Mouse (Mus musculus) neural tube, embryonic 13.5 days (tissue): ENCODE measurements at regions not wholly inside any gene's neighbourhood (a gene's known extent, or its start where the extent isn't known, plus 50 kb on each side); places are given as distances from the start of the nearest gene placed in this dataset.

Source experiments
- ATAC-seq: fragments of 200-750 bp; cut with Nextera tagmentation; 2 replicates; pipeline ENCODE4 v1.8.0; 2017; ENCODE audit warnings: low read depth, mild to moderate bottlenecking, moderate TSS enrichment, moderate library complexity
- H3K27ac ChIP-seq: fragments of 300-500 bp; sonication (generic); replicated peaks from 2 replicates; pipeline ENCODE4 v1.5.1; 2015; ENCODE audit warnings: moderate library complexity, mild to moderate bottlenecking, inconsistent platforms
- H3K27me3 ChIP-seq: fragments of 300-500 bp; sonication (generic); 2 replicates; pipeline ENCODE4 v1.6.1; 2015; ENCODE audit warnings: mild to moderate bottlenecking, inconsistent platforms
- H3K36me3 ChIP-seq: fragments of 300-500 bp; sonication (generic); 2 replicates; pipeline ENCODE4 v1.6.1; 2015; ENCODE audit warnings: mild to moderate bottlenecking, inconsistent platforms
- H3K4me1 ChIP-seq: fragments of 300-500 bp; sonication (generic); replicated peaks from 2 replicates; pipeline ENCODE4 v1.6.1; 2015; ENCODE audit warnings: inconsistent platforms
- H3K4me2 ChIP-seq: fragments of 300-500 bp; sonication (generic); 2 replicates; pipeline ENCODE4 v1.6.1; 2015; ENCODE audit warnings: inconsistent platforms, mild to moderate bottlenecking, moderate library complexity
- H3K4me3 ChIP-seq: fragments of 300-500 bp; sonication (generic); 2 replicates; pipeline ENCODE4 v1.5.1; 2015; ENCODE audit warnings: mild to moderate bottlenecking, inconsistent platforms
- H3K9ac ChIP-seq: fragments of 300-500 bp; sonication (generic); 2 replicates; pipeline ENCODE4 v1.6.1; 2015; ENCODE audit warnings: moderate library complexity, mild to moderate bottlenecking, inconsistent platforms
- H3K9me3 ChIP-seq: fragments of 300-500 bp; sonication (generic); 2 replicates; pipeline ENCODE4 v1.6.1; 2016; ENCODE audit warnings: inconsistent platforms
- WGBS: fragments of 180-500 bp; shearing (Covaris S2); methylation state at CpG from one replicate; pipeline ENCODE4 v1.1.7; 2015; 5-methylcytosine and 5-hydroxymethylcytosine counted together

- no peak overlapping the region for H3K9ac ChIP-seq
These were observed 168.0 kb downstream of the 3100002H09Rik start for GRCm38 (mm10) chr4:124442491-124443129.

GRCm38 (mm10) chr4:124441737-124442487, 168.7 kb downstream of the 3100002H09Rik start:
- Histone ChIP-seq H3K4me3 (no peak overlapping the region), H3K4me1 (peaks cover 23% of the 10 kb centered on the region), H3K4me2 (no peak overlapping the region), H3K27me3 (peaks cover 92% of the 10 kb centered on the region), H3K9me3 (no peaks in the 10 kb centered on the region), H3K9ac (no peak overlapping the region), H3K27ac (no peak overlapping the region), H3K36me3 (no peaks in the 10 kb centered on the region)
- no peak for ATAC-seq
- WGBS: 15% methylated on average over 15 of the region's 15 CpGs

More at GRCm38 (mm10) chr4:124442491-124443129, 168.0 kb downstream of the 3100002H09Rik start:
- Histone ChIP-seq H3K4me3 (no peak overlapping the region), H3K27ac (no peak overlapping the region), H3K36me3 (no peaks in the 10 kb centered on the region), H3K9me3 (no peaks in the 10 kb centered on the region), H3K4me2 (no peak overlapping the region), H3K27me3 (peaks cover 90% of the 10 kb centered on the region), H3K4me1 (peaks cover 23% of the 10 kb centered on the region)
- 14% methylated on average over 10 of the region's 10 CpGs for WGBS
- no peak for ATAC-seq

- Histone ChIP-seq H3K4me1 (peaks cover 7% of the 10 kb centered on the region), H3K4me2 (no peak overlapping the region), H3K27me3 (peaks cover 84% of the 10 kb centered on the region), H3K4me3 (no peak overlapping the region), H3K36me3 (no peaks in the 10 kb centered on the region), H3K9me3 (no peaks in the 10 kb centered on the region), H3K9ac (no peak overlapping the region), H3K27ac (no peak overlapping the region)
- no peak for ATAC-seq
- 49% methylated on average over 12 of the region's 12 CpGs for WGBS
These were observed 175.6 kb downstream of the 3100002H09Rik start for GRCm38 (mm10) chr4:124435040-124435434.

GRCm38 (mm10) chr4:124434059-124435039, 176.3 kb downstream of the 3100002H09Rik start:
- no peaks in the 10 kb centered on the region for H3K9me3 ChIP-seq
- H3K9ac ChIP-seq: no peak overlapping the region
- H3K36me3 ChIP-seq: no peaks in the 10 kb centered on the region
- H3K27ac ChIP-seq: no peak overlapping the region
- H3K27me3 ChIP-seq: peaks cover 77% of the 10 kb centered on the region
- peaks cover 7% of the 10 kb centered on the region for H3K4me1 ChIP-seq
- H3K4me2 ChIP-seq: peak overlapping the region; percentile 13; the same call in 1 of the 2 replicates
- 7% methylated on average over 24 of the region's 25 CpGs for WGBS
- no peak for ATAC-seq
- no peak overlapping the region for H3K4me3 ChIP-seq

GRCm38 (mm10) chr4:124433506-124433905, 177.1 kb downstream of the 3100002H09Rik start:
- Histone ChIP-seq H3K27ac (no peak overlapping the region), H3K27me3 (peaks cover 81% of the 10 kb centered on the region), H3K9ac (no peak overlapping the region), H3K4me2 (no peak overlapping the region), H3K36me3 (no peaks in the 10 kb centered on the region), H3K4me1 (peaks cover 7% of the 10 kb centered on the region), H3K4me3 (no peak overlapping the region), H3K9me3 (no peaks in the 10 kb centered on the region)
- ATAC-seq: no peak
- WGBS: 80% methylated on average over 9 of the region's 9 CpGs

- ATAC-seq: no peak
- Histone ChIP-seq H3K4me2 (no peak overlapping the region), H3K9me3 (no peaks in the 10 kb centered on the region), H3K36me3 (no peaks in the 10 kb centered on the region), H3K9ac (no peak overlapping the region), H3K4me3 (no peak overlapping the region), H3K27ac (no peak overlapping the region), H3K27me3 (peaks cover 77% of the 10 kb centered on the region), H3K4me1 (peaks cover 7% of the 10 kb centered on the region)
- 66% methylated on average over 16 of the region's 16 CpGs for WGBS
These were observed 179.4 kb downstream of the 3100002H09Rik start for GRCm38 (mm10) chr4:124431193-124431592.

- H3K27me3 ChIP-seq: peaks cover 70% of the 10 kb centered on the region
- no peak overlapping the region for H3K4me3 ChIP-seq
- H3K36me3 ChIP-seq: no peaks in the 10 kb centered on the region
- WGBS: 87% methylated on average over 4 of the region's 4 CpGs
- H3K4me2 ChIP-seq: no peak overlapping the region
- no peaks in the 10 kb centered on the region for H3K4me1 ChIP-seq
- H3K9me3 ChIP-seq: no peaks in the 10 kb centered on the region
- ATAC-seq: no peak
- no peak overlapping the region for H3K27ac ChIP-seq
- no peak overlapping the region for H3K9ac ChIP-seq
These were observed 181.8 kb downstream of the 3100002H09Rik start for GRCm38 (mm10) chr4:124428844-124429243.

- WGBS: 90% methylated on average over 6 of the region's 6 CpGs
- Histone ChIP-seq H3K27ac (no peak overlapping the region), H3K9me3 (no peaks in the 10 kb centered on the region), H3K4me3 (no peak overlapping the region), H3K4me1 (no peaks in the 10 kb centered on the region), H3K27me3 (peaks cover 25% of the 10 kb centered on the region), H3K4me2 (no peak overlapping the region), H3K36me3 (no peaks in the 10 kb centered on the region), H3K9ac (no peak overlapping the region)
- no peak for ATAC-seq
These were observed 188.2 kb downstream of the 3100002H09Rik start for GRCm38 (mm10) chr4:124422406-124422805.

GRCm38 (mm10) chr4:124418431-124418830, 192.2 kb downstream of the 3100002H09Rik start:
- Histone ChIP-seq H3K27me3 (peaks cover 22% of the 10 kb centered on the region), H3K4me2 (no peak overlapping the region), H3K9me3 (no peaks in the 10 kb centered on the region), H3K9ac (no peak overlapping the region), H3K27ac (no peak overlapping the region), H3K36me3 (no peaks in the 10 kb centered on the region), H3K4me3 (no peak overlapping the region), H3K4me1 (no peaks in the 10 kb centered on the region)
- no peak for ATAC-seq
- 53% methylated on average over 8 of the region's 8 CpGs for WGBS

- ATAC-seq: no peak
- Histone ChIP-seq H3K4me1 (no peaks in the 10 kb centered on the region), H3K27me3 (peaks cover 16% of the 10 kb centered on the region), H3K9me3 (no peaks in the 10 kb centered on the region), H3K4me2 (no peak overlapping the region), H3K36me3 (no peaks in the 10 kb centered on the region), H3K9ac (no peak overlapping the region), H3K27ac (no peak overlapping the region), H3K4me3 (no peak overlapping the region)
- 90% methylated on average over 8 of the region's 8 CpGs for WGBS
These were observed 193.4 kb downstream of the 3100002H09Rik start for GRCm38 (mm10) chr4:124417176-124417575.

- Histone ChIP-seq H3K4me1 (no peaks in the 10 kb centered on the region), H3K27ac (no peak overlapping the region), H3K9ac (no peak overlapping the region), H3K36me3 (no peaks in the 10 kb centered on the region), H3K4me3 (no peak overlapping the region), H3K27me3 (peaks cover 16% of the 10 kb centered on the region), H3K4me2 (no peak overlapping the region), H3K9me3 (no peaks in the 10 kb centered on the region)
- no peak for ATAC-seq
- 97% methylated on average over 6 of the region's 6 CpGs for WGBS
These were observed 194.3 kb downstream of the 3100002H09Rik start for GRCm38 (mm10) chr4:124416266-124416665.

- H3K4me2 ChIP-seq: no peak overlapping the region
- no peaks in the 10 kb centered on the region for H3K9me3 ChIP-seq
- no peak overlapping the region for H3K27ac ChIP-seq
- no peaks in the 10 kb centered on the region for H3K4me1 ChIP-seq
- 88% methylated on average over 7 of the region's 7 CpGs for WGBS
- H3K9ac ChIP-seq: no peak overlapping the region
- H3K36me3 ChIP-seq: no peaks in the 10 kb centered on the region
- no peak overlapping the region for H3K4me3 ChIP-seq
- no peak for ATAC-seq
- H3K27me3 ChIP-seq: peaks cover 16% of the 10 kb centered on the region; the same call in 1 of the 2 replicates
These were observed 196.2 kb downstream of the 3100002H09Rik start for GRCm38 (mm10) chr4:124414386-124414785.
